In the genomic region with DNA sequence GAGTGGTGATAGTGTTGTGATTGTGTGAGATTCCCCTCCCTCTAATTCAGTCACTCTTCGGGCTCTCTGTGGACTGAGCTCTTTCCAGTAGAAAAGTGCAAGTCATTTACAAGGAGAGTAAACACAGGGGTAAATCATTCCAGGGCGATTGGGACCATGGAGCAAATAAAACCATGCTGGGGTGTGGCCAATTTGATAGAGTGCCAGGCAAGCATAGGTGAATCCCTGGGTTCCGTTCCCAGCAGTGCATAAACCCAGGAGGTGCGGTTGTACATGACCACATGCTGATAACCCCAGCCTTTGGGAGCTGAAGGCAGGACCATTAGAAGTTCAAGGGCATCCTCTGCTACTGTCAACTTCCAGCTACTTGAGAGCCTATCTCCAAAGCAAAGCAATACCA, we compare ENCODE assay signal across 11 mouse cellular contexts. TPM values are rescaled to one million over a fixed set of nuclear protein-coding genes. Genes with fewer than 3 reads are reported as not detected.
DNase-seq lines count a peak whose midpoint lies in the region; ATAC-seq lines count a peak whose summit lies in the region.
"Had no signal": no experiment of that assay in that cellular context is flagged by ENCODE, and none has a peak within 500 bp of the region (broad histone marks: within the 10 kb centered on the region; RNA-seq: fewer than 3 reads in every experiment).

No protein-coding gene starts in this region.

- ATAC-seq in heart, embryonic 14.5 days (ENCODE audit: insufficient number of reproducible peaks, insufficient read depth, low FRiP score, low read depth) = no peak
- no peak for ATAC-seq in embryonic facial prominence, embryonic 14.5 days (ENCODE audit: low read depth)
- no peak for ATAC-seq in midbrain, embryonic 12.5 days (ENCODE audit: low FRiP score, low read depth)
- no peak for ATAC-seq in inflammation-experienced regulatory T-cells, adult 6 months

- H3K4me3 ChIP-seq in heart, embryonic 14.5 days (ENCODE audit: control insufficient read depth in 1 of 2, insufficient read depth in 1 of 2, low read depth in 1 of 2, low read length in 2 of 2) = no peak overlapping the region
- peak overlapping the region; percentile 51 for H3K4me3 ChIP-seq in embryonic facial prominence, embryonic 14.5 days (ENCODE audit: low read depth, low read length)
- H3K4me3 ChIP-seq in midbrain, embryonic 12.5 days = peak overlapping the region; percentile 64
- H3K4me3 ChIP-seq: myocyte had no signal

- peaks cover 3 to 7% of the 10 kb centered on the region in 2 experiments; a peak in 3 of 4 replicates for H3K4me1 ChIP-seq in heart, embryonic 14.5 days (ENCODE audit: control insufficient read depth in 2 of 2, insufficient read depth in 2 of 2, low read length in 2 of 2)
- 0 out of 2 replicates have a peak, but pooled peaks cover 9% of the 10 kb centered on the region for H3K4me1 ChIP-seq in embryonic facial prominence, embryonic 14.5 days (ENCODE audit: control insufficient read depth, insufficient read depth, low read length)
- H3K4me1 ChIP-seq in midbrain, embryonic 12.5 days = peaks cover 15% of the 10 kb centered on the region

- 20% methylated on average over 4 of the region's 4 CpGs for WGBS in heart, embryonic 14.5 days
- 43% methylated on average over 4 of the region's 4 CpGs for WGBS in embryonic facial prominence, embryonic 14.5 days
- 41% methylated on average over 4 of the region's 4 CpGs for WGBS in midbrain, embryonic 12.5 days

- no peaks in the 10 kb centered on the region for H3K9me3 ChIP-seq in heart, embryonic 14.5 days (ENCODE audit: control insufficient read depth, low read length)
- H3K9me3 ChIP-seq in embryonic facial prominence, embryonic 14.5 days (ENCODE audit: control insufficient read depth, low read length) = no peaks in the 10 kb centered on the region
- no peaks in the 10 kb centered on the region for H3K9me3 ChIP-seq in midbrain, embryonic 12.5 days

- no peak overlapping the region for H3K27ac ChIP-seq in heart, embryonic 14.5 days (replicated peaks in 1 of 2; ENCODE audit: control insufficient read depth in 1 of 2, insufficient read depth in 1 of 2, low read depth in 2 of 2, low read length in 2 of 2)
- H3K27ac ChIP-seq in embryonic facial prominence, embryonic 14.5 days (replicated peaks; ENCODE audit: low read depth, low read length) = no peak overlapping the region
- no peak overlapping the region for H3K27ac ChIP-seq in midbrain, embryonic 12.5 days (replicated peaks)

- H3K4me2 ChIP-seq in heart, embryonic 14.5 days (ENCODE audit: low read length) = peak overlapping the region; percentile 71; the same call in 1 of the 2 replicates
- H3K4me2 ChIP-seq in embryonic facial prominence, embryonic 14.5 days (ENCODE audit: low read depth, low read length) = peak overlapping the region; percentile 93
- peak overlapping the region; percentile 97 for H3K4me2 ChIP-seq in midbrain, embryonic 12.5 days (replicated peaks)

- peaks cover 36% of the 10 kb centered on the region for H3K27me3 ChIP-seq in heart, embryonic 14.5 days (ENCODE audit: control insufficient read depth, insufficient read depth, low read length)
- H3K27me3 ChIP-seq in embryonic facial prominence, embryonic 14.5 days (replicated peaks; ENCODE audit: control insufficient read depth, insufficient read depth, low read length) = peaks cover 23% of the 10 kb centered on the region
- peaks cover 21% of the 10 kb centered on the region; the same call in 1 of the 2 replicates for H3K27me3 ChIP-seq in midbrain, embryonic 12.5 days
- H3K27me3 ChIP-seq: CH12.LX had no signal

- H3K9ac ChIP-seq in heart, embryonic 14.5 days (ENCODE audit: low read length) = no peak overlapping the region
- no peak overlapping the region for H3K9ac ChIP-seq in embryonic facial prominence, embryonic 14.5 days (ENCODE audit: low read depth, low read length)
- H3K9ac ChIP-seq in midbrain, embryonic 12.5 days (replicated peaks) = no peak overlapping the region

- DNase-seq in heart, adult 8-10 months (ENCODE audit: low spot score) = no peak
- no peak for DNase-seq in embryonic facial prominence, embryonic 14.5 days (ENCODE audit: low spot score)
- DNase-seq in kidney, adult 8-10 months = peak; percentile 50 to 60
- no peak for DNase-seq in cerebellum, adult 9-11 months
- no peak for DNase-seq in cerebellum, adult 9-10 months
- DNase-seq: thymus, postnatal 4 days had no signal

- H3K36me3 ChIP-seq in heart, embryonic 14.5 days (ENCODE audit: control insufficient read depth, insufficient read depth, low read length) = no peaks in the 10 kb centered on the region
- no peaks in the 10 kb centered on the region for H3K36me3 ChIP-seq in embryonic facial prominence, embryonic 14.5 days (ENCODE audit: control insufficient read depth, insufficient read depth, low read length)
- no peaks in the 10 kb centered on the region for H3K36me3 ChIP-seq in midbrain, embryonic 12.5 days

RNA-seq across cellular contexts. Expression of gene Slc15a4, which starts 0.5 kb away (rescaled TPM):
- polyA plus RNA-seq in heart, embryonic 14.5 days (2014; fragmentation: Nextera tagmentation; extraction: Ambion mirVana) = 14.2 and 14.8 TPM in 2 replicates
- 10 to 100 TPM; 10.9 to 17.4 (median 13.9) TPM for total RNA-seq in heart, adult 8-10 months (2022)
- 17.9 and 18.5 TPM in 2 replicates for polyA plus RNA-seq in embryonic facial prominence, embryonic 14.5 days (2014; fragmentation: Nextera tagmentation; extraction: Ambion mirVana)
- 26.4 and 28.4 TPM in 2 replicates for polyA plus RNA-seq in midbrain, embryonic 12.5 days (2016; fragmentation: Nextera tagmentation; extraction: Ambion mirVana)
- polyA plus RNA-seq in inflammation-experienced regulatory T-cells, adult 6 months (2017; shearing (Covaris generic)) = 1 to 10 TPM; 2.9 to 4.0 (median 3.4) TPM

RNA-seq across cellular contexts. Expression of gene Glt1d1, which starts 1.1 kb away (rescaled TPM):
- not detected in 2 replicates for polyA plus RNA-seq in heart, embryonic 14.5 days (2014; fragmentation: Nextera tagmentation; extraction: Ambion mirVana)
- total RNA-seq in heart, adult 8-10 months (2022) = not detected
- 0.25 and 0.66 TPM in 2 replicates for polyA plus RNA-seq in embryonic facial prominence, embryonic 14.5 days (2014; fragmentation: Nextera tagmentation; extraction: Ambion mirVana)
- polyA plus RNA-seq in midbrain, embryonic 12.5 days (2016; fragmentation: Nextera tagmentation; extraction: Ambion mirVana) = 0.80 and 1.4 TPM in 2 replicates
- not detected for polyA plus RNA-seq in inflammation-experienced regulatory T-cells, adult 6 months (2017; shearing (Covaris generic))
- polyA plus RNA-seq: myocyte had no signal

Comparison
In these comparisons a context has a peak if more than half of its experiments do, and no peak if none do; other contexts are left out.
1. H3K4me3 ChIP-seq: peak in embryonic facial prominence, embryonic 14.5 days (single experiment) and midbrain, embryonic 12.5 days (single experiment); none in heart, embryonic 14.5 days (0 of 2).
2. DNase-seq: peak in kidney, adult 8-10 months (2 of 2); none in heart, adult 8-10 months (single experiment), embryonic facial prominence, embryonic 14.5 days (single experiment), cerebellum, adult 9-11 months (single experiment) and cerebellum, adult 9-10 months (single experiment).
3. Peak in every context shown above with its lines, with median percentiles within 50 percentile points of each other: H3K4me2 ChIP-seq.